Mouse (Mus musculus): ENCODE measurements at regions not wholly inside any gene's neighbourhood (a gene's known extent, or its start where the extent isn't known, plus 50 kb on each side); places are given as distances from the start of the nearest gene placed in this dataset.

DNA sequence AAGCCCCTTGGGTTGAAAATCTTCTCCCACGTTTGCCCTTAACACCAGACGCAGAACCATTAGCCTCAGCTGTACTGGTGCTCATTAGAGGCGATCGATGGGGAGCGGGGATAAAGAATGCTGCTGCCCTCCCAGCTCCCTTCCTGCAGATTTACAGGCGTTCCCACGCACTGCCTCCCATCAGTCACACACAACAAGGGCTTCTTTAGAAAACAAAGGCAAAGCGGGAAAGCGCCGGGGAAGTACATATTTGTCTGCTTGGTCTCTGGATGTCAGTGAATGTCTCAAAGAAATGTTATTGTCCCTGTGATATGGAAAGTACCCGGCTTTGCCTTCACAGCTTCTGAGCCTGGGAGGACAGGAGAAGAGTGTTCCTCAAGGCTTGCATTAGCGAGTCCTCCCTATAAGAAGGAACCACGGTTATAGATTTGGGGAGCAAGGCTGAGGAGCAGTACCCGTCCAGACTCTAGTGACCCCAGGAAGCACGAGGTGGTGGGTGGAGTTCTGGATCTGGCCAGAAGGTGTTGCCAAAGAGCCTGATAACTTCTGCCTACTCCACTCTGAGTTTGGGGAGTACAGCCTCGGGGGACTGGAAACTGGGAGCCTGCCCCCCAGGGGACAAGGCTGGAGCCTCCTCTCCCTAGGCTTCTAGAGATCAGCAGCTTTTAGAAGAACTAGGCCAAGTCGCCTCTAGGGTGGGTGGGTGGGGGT is 173.0 kb upstream of the Mki67 start:
- TF ChIP-seq TAL1 (IDR thresholded peaks at IDR 0.05; ENCODE audit: low read length) (no peak), CHD2 (IDR thresholded peaks at IDR 0.05; ENCODE audit: low read length) (no peak), POLR2A (IDR thresholded peaks at IDR 0.05; ENCODE audit: control insufficient read depth in 1 of 2, insufficient read depth in 1 of 2, low read depth in 1 of 2, low read length in 2 of 2, poor library complexity in 1 of 2) (no peak), ETS1 (IDR thresholded peaks at IDR 0.05; ENCODE audit: low read depth, low read length) (no peak), MAX (IDR thresholded peaks at IDR 0.05; ENCODE audit: low read length) (no peak), SIN3A (IDR thresholded peaks at IDR 0.05; ENCODE audit: low read length) (no peak), NELFE (IDR thresholded peaks at IDR 0.05; ENCODE audit: low read depth, low read length) (no peak), MAZ (IDR thresholded peaks at IDR 0.05; ENCODE audit: low read depth, low read length) (no peak), CHD1 (IDR thresholded peaks at IDR 0.05; ENCODE audit: low read depth, low read length) (no peak)

DNA sequence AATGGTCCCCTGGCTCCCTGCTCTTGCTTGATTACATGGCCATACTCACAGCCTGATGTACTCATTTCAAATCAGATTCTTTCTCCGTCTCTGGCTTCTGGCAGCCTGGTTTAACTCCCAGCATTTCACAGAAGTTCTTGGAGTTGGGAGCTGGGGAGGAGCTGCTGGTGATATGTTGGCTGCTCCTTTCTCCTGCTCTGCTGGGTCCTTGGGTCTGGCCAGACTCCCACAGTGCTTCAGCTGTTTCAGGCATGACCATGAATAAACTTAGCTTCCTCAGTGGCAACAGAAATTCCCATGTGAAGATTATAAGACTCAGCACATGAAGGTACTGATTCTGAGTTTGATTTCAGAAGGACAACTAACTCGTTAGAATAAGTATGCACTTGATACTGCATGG is 182.7 kb upstream of the Mki67 start:
- no peak for DNase-seq (ENCODE audit: low read depth, low spot score)
- H3K27ac ChIP-seq (ENCODE audit: control insufficient read depth, low read depth, low read length) = no peak overlapping the region
- no peaks in the 10 kb centered on the region for H3K79me2 ChIP-seq (ENCODE audit: control insufficient read depth, insufficient read depth, low read length, poor library complexity)
- no peaks in the 10 kb centered on the region for H3K9me3 ChIP-seq (replicated peaks; ENCODE audit: insufficient read depth, low read length)
- no peaks in the 10 kb centered on the region for H3K4me1 ChIP-seq (ENCODE audit: control insufficient read depth in 1 of 2, insufficient read depth in 2 of 2, low read length in 2 of 2)
- no peaks in the 10 kb centered on the region for H3K27me3 ChIP-seq (ENCODE audit: control insufficient read depth in 1 of 2, insufficient read depth in 2 of 2, low read length in 2 of 2)
- no peaks in the 10 kb centered on the region for H3K36me3 ChIP-seq (ENCODE audit: control insufficient read depth in 1 of 2, insufficient read depth in 2 of 2, low read length in 2 of 2)
- no peak overlapping the region for H3K9ac ChIP-seq (ENCODE audit: control insufficient read depth, low read depth, low read length, poor library complexity, severe bottlenecking)
- TF ChIP-seq SIN3A (IDR thresholded peaks at IDR 0.05; ENCODE audit: low read length) (no peak), USF2 (IDR thresholded peaks at IDR 0.05; ENCODE audit: borderline replicate concordance in 1 of 2, insufficient read depth in 1 of 2, low read depth in 1 of 2, low read length in 2 of 2) (no peak), HCFC1 (IDR thresholded peaks at IDR 0.05; ENCODE audit: low read depth, low read length) (no peak), MAFK (IDR thresholded peaks at IDR 0.05; ENCODE audit: borderline replicate concordance, low read depth, low read length) (no peak), MAZ (IDR thresholded peaks at IDR 0.05; ENCODE audit: low read depth, low read length) (no peak), MXI1 (IDR thresholded peaks at IDR 0.05; ENCODE audit: low read depth, low read length) (no peak), BHLHE40 (IDR thresholded peaks at IDR 0.05; ENCODE audit: borderline replicate concordance, low read depth, low read length) (no peak), NELFE (IDR thresholded peaks at IDR 0.05; ENCODE audit: low read depth, low read length) (no peak), CHD1 (IDR thresholded peaks at IDR 0.05; ENCODE audit: low read depth, low read length) (no peak), ELF1 (IDR thresholded peaks at IDR 0.05; ENCODE audit: low read depth, low read length) (no peak), EP300 (IDR thresholded peaks at IDR 0.05; ENCODE audit: low read depth in 1 of 2, low read length in 2 of 2) (no peak), TAL1 (IDR thresholded peaks at IDR 0.05; ENCODE audit: low read length) (no peak)
- H3K4me3 ChIP-seq (ENCODE audit: control insufficient read depth in 1 of 2, insufficient read depth in 1 of 2, low read depth in 2 of 2, low read length in 2 of 2) = no peak overlapping the region

More for the DNA sequence above, 173.0 kb upstream of the Mki67 start:
- H3K27ac ChIP-seq (ENCODE audit: control insufficient read depth, low read depth, low read length) = no peak overlapping the region
- H3K9me3 ChIP-seq (replicated peaks; ENCODE audit: insufficient read depth, low read length) = no peaks in the 10 kb centered on the region
- no peaks in the 10 kb centered on the region for H3K36me3 ChIP-seq (ENCODE audit: control insufficient read depth in 1 of 2, insufficient read depth in 2 of 2, low read length in 2 of 2)
- H3K4me1 ChIP-seq (ENCODE audit: control insufficient read depth in 1 of 2, insufficient read depth in 2 of 2, low read length in 2 of 2) = no peaks in the 10 kb centered on the region
- no peaks in the 10 kb centered on the region for H3K79me2 ChIP-seq (ENCODE audit: control insufficient read depth, insufficient read depth, low read length, poor library complexity)
- H3K27me3 ChIP-seq (ENCODE audit: control insufficient read depth in 1 of 2, insufficient read depth in 2 of 2, low read length in 2 of 2) = no peaks in the 10 kb centered on the region
- DNase-seq (ENCODE audit: low read depth, low spot score) = no peak
- H3K4me3 ChIP-seq (ENCODE audit: control insufficient read depth in 1 of 2, insufficient read depth in 1 of 2, low read depth in 2 of 2, low read length in 2 of 2) = no peak overlapping the region
- no peak overlapping the region for H3K9ac ChIP-seq (ENCODE audit: control insufficient read depth, low read depth, low read length, poor library complexity, severe bottlenecking)

All from MEL (cell line).